Mouse (Mus musculus) CH12.LX (cell line): Measurements from ENCODE around the gene Tmem62. TPM values are rescaled to one million over a fixed set of nuclear protein-coding genes. Genes with fewer than 3 reads are reported as not detected.

Experiments
- DNase-seq: peaks from one replicate; pipeline ENCODE4 v3.0.0-alpha.2; 2013; ENCODE audit errors: extremely low read depth
- H3K27ac ChIP-seq: 2 replicates; pipeline ENCODE4 v1.5.1; 2012; ENCODE audit warnings: low read depth, mild to moderate bottlenecking, control low read depth, moderate library complexity; ENCODE audit not compliant: insufficient read depth
- H3K27me3 ChIP-seq: replicated peaks from 2 replicates; pipeline ENCODE3; 2012; ENCODE audit warnings: inconsistent platforms
- H3K36me3 ChIP-seq, 2 experiments: replicated peaks in 1 of 2; 2 replicates each; pipeline versions ENCODE3 to v1.6.1; 2012; ENCODE audit warnings: inconsistent platforms in 1 of 2, low read length in 1 of 2, mild to moderate bottlenecking in 1 of 2, mixed read lengths in 1 of 2, moderate library complexity in 1 of 2; ENCODE audit not compliant: control insufficient read depth in 1 of 2, insufficient read depth in 1 of 2
- H3K4me1 ChIP-seq, 2 experiments: 2 replicates each; pipeline ENCODE4 v1.6.1; 2012; ENCODE audit warnings: inconsistent platforms in 1 of 2, moderate library complexity in 1 of 2; ENCODE audit not compliant: insufficient read depth in 2 of 2, control insufficient read depth in 1 of 2
- H3K4me2 ChIP-seq: 2 replicates; pipeline ENCODE4 v1.6.1; 2012; ENCODE audit warnings: low read depth, mild to moderate bottlenecking, control low read depth; ENCODE audit not compliant: poor library complexity, insufficient read depth, severe bottlenecking
- H3K4me3 ChIP-seq, 3 experiments: fragments of 150-350 bp in 1 of 3; sonication (generic) in 1 of 3; replicated peaks in 1 of 3; 2 replicates each; pipeline versions ENCODE3 to v1.5.1; 2011 to 2012; ENCODE audit warnings: low read depth in 2 of 3, low read length in 2 of 3, mild to moderate bottlenecking in 2 of 3, moderate library complexity in 2 of 3, control low read depth in 1 of 3, improper control_type of control experiment in 1 of 3, inconsistent platforms in 1 of 3, mixed read lengths in 1 of 3; ENCODE audit not compliant: poor library complexity in 1 of 3
- H3K79me2 ChIP-seq: replicated peaks from 2 replicates; pipeline ENCODE4 v1.6.1; 2012; ENCODE audit warnings: mild to moderate bottlenecking, moderate library complexity; ENCODE audit not compliant: control insufficient read depth, poor library complexity, insufficient read depth, severe bottlenecking; ENCODE audit errors: extremely low read depth
- H3K9ac ChIP-seq: 2 replicates; pipeline ENCODE4 v1.6.1; 2012; ENCODE audit warnings: low read depth, mild to moderate bottlenecking, control low read depth, moderate library complexity; ENCODE audit not compliant: insufficient read depth
- H3K9me3 ChIP-seq: replicated peaks from 2 replicates; pipeline ENCODE3; 2012; ENCODE audit warnings: low read length, inconsistent platforms, mixed read lengths
- BHLHE40 ChIP-seq: IDR thresholded peaks from 2 replicates; pipeline ENCODE4 v1.6.1; 2011; ENCODE audit warnings: mild to moderate bottlenecking, low read depth, low read length, improper control_type of control experiment
- CHD2 ChIP-seq: IDR thresholded peaks from 2 replicates; pipeline ENCODE4 v1.6.1; 2011; ENCODE audit warnings: low read length, improper control_type of control experiment
- CTCF ChIP-seq, 2 experiments: IDR thresholded peaks in 1 of 2; conservative IDR thresholded peaks in 1 of 2; 2 replicates each; pipeline ENCODE4 v1.5.1; 2011 to 2012; ENCODE audit warnings: low read depth in 2 of 2, low read length in 2 of 2, improper control_type of control experiment in 1 of 2, inconsistent platforms in 1 of 2, mild to moderate bottlenecking in 1 of 2, moderate library complexity in 1 of 2
- E2F4 ChIP-seq: IDR thresholded peaks from 2 replicates; pipeline ENCODE4 v1.6.1; 2011; ENCODE audit warnings: low read depth, low read length, improper control_type of control experiment; ENCODE audit not compliant: insufficient replicate concordance
- ELF1 ChIP-seq: IDR thresholded peaks from 2 replicates; pipeline ENCODE4 v1.6.1; 2014; ENCODE audit warnings: low read depth, mild to moderate bottlenecking, inconsistent platforms, low read length, improper control_type of control experiment
- EP300 ChIP-seq: IDR thresholded peaks from 2 replicates; pipeline ENCODE4 v1.6.1; 2011; ENCODE audit warnings: low read length, improper control_type of control experiment
- HCFC1 ChIP-seq: IDR thresholded peaks from 2 replicates; pipeline ENCODE4 v1.6.1; 2012; ENCODE audit warnings: low read depth, mild to moderate bottlenecking, inconsistent platforms, low read length, improper control_type of control experiment
- IRF4 ChIP-seq: IDR thresholded peaks from 2 replicates; pipeline ENCODE4 v1.6.1; 2014; ENCODE audit warnings: low read depth, mild to moderate bottlenecking, inconsistent platforms, low read length, improper control_type of control experiment
- JUN ChIP-seq: IDR thresholded peaks from 2 replicates; pipeline ENCODE4 v1.6.1; 2011; ENCODE audit warnings: low read depth, mild to moderate bottlenecking, low read length, improper control_type of control experiment, moderate library complexity; ENCODE audit not compliant: insufficient read depth
- JUND ChIP-seq: conservative IDR thresholded peaks from 2 replicates; pipeline ENCODE4 v1.6.1; 2011; ENCODE audit warnings: low read depth, low read length, improper control_type of control experiment
- KAT2A ChIP-seq: IDR thresholded peaks from 2 replicates; pipeline ENCODE4 v1.6.1; 2012; ENCODE audit warnings: low read length, improper control_type of control experiment, inconsistent platforms; ENCODE audit not compliant: insufficient replicate concordance
- MAFK ChIP-seq: IDR thresholded peaks from 2 replicates; pipeline ENCODE4 v1.6.1; 2011; ENCODE audit warnings: low read length, improper control_type of control experiment; ENCODE audit not compliant: insufficient replicate concordance
- MAX ChIP-seq: IDR thresholded peaks from 2 replicates; pipeline ENCODE4 v1.6.1; 2011; ENCODE audit warnings: low read length, improper control_type of control experiment
- MAZ ChIP-seq: IDR thresholded peaks from 2 replicates; pipeline ENCODE4 v1.6.1; 2012; ENCODE audit warnings: low read depth, mild to moderate bottlenecking, inconsistent platforms, low read length, improper control_type of control experiment, moderate library complexity
- MEF2A ChIP-seq: IDR thresholded peaks from 2 replicates; pipeline ENCODE4 v1.6.1; 2014; ENCODE audit warnings: low read depth, mild to moderate bottlenecking, inconsistent platforms, low read length, improper control_type of control experiment, borderline replicate concordance
- MXI1 ChIP-seq: IDR thresholded peaks from 2 replicates; pipeline ENCODE4 v1.6.1; 2011; ENCODE audit warnings: mild to moderate bottlenecking, low read depth, low read length, improper control_type of control experiment
- MYC ChIP-seq: IDR thresholded peaks from 2 replicates; pipeline ENCODE4 v1.6.1; 2011; ENCODE audit warnings: low read depth, mild to moderate bottlenecking, improper control_type of control experiment, low read length
- NELFE ChIP-seq: IDR thresholded peaks from 2 replicates; pipeline ENCODE4 v1.6.1; 2011; ENCODE audit warnings: low read depth, low read length, improper control_type of control experiment
- NRF1 ChIP-seq: IDR thresholded peaks from 2 replicates; pipeline ENCODE4 v1.6.1; 2014; ENCODE audit warnings: low read depth, mild to moderate bottlenecking, inconsistent platforms, low read length, improper control_type of control experiment, moderate library complexity
- PAX5 ChIP-seq: IDR thresholded peaks from 2 replicates; pipeline ENCODE4 v1.6.1; 2012; ENCODE audit warnings: low read length, inconsistent platforms, mixed read lengths
- POLR2A ChIP-seq: IDR thresholded peaks from 2 replicates; pipeline ENCODE4 v1.6.1; 2011; ENCODE audit warnings: low read depth, mild to moderate bottlenecking, improper control_type of control experiment, low read length
- POLR2AphosphoS2 ChIP-seq: IDR thresholded peaks from 2 replicates; pipeline ENCODE4 v1.6.1; 2011; ENCODE audit warnings: low read depth, low read length, improper control_type of control experiment
- RCOR1 ChIP-seq: conservative IDR thresholded peaks from 2 replicates; pipeline ENCODE4 v1.6.1; 2012; ENCODE audit warnings: low read depth, mild to moderate bottlenecking, inconsistent platforms, low read length, improper control_type of control experiment
- SIN3A ChIP-seq: IDR thresholded peaks from 2 replicates; pipeline ENCODE4 v1.6.1; 2012; ENCODE audit warnings: low read length, improper control_type of control experiment, inconsistent platforms
- TBP ChIP-seq: conservative IDR thresholded peaks from 2 replicates; pipeline ENCODE4 v1.6.1; 2011; ENCODE audit warnings: low read depth, low read length, improper control_type of control experiment
- TCF12 ChIP-seq: IDR thresholded peaks from 2 replicates; pipeline ENCODE4 v1.6.1; 2014; ENCODE audit warnings: low read depth, mild to moderate bottlenecking, inconsistent platforms, low read length, improper control_type of control experiment
- UBTF ChIP-seq: IDR thresholded peaks from 2 replicates; pipeline ENCODE4 v1.6.1; 2012; ENCODE audit warnings: low read depth, mild to moderate bottlenecking, inconsistent platforms, low read length, improper control_type of control experiment, moderate library complexity
- USF2 ChIP-seq: conservative IDR thresholded peaks from 2 replicates; pipeline ENCODE4 v1.6.1; 2011; ENCODE audit warnings: low read depth, low read length, improper control_type of control experiment
- ZKSCAN1 ChIP-seq: IDR thresholded peaks from 2 replicates; pipeline ENCODE4 v1.6.1; 2012; ENCODE audit warnings: low read depth, inconsistent platforms, low read length, improper control_type of control experiment, borderline replicate concordance
- ZMIZ1 ChIP-seq: IDR thresholded peaks from 2 replicates; pipeline ENCODE4 v1.6.1; 2012; ENCODE audit warnings: low read depth, mild to moderate bottlenecking, inconsistent platforms, low read length, improper control_type of control experiment
- ZNF384 ChIP-seq: IDR thresholded peaks from 2 replicates; pipeline ENCODE4 v1.6.1; 2012; ENCODE audit warnings: low read depth, low read length, improper control_type of control experiment, inconsistent platforms
- dilution Hi-C: fragments of 300-500 bp; cut with MboI; formaldehyde crosslinking; loops from 2 replicates; pipeline ENCODE4 v1.14.3; 2020; ENCODE audit warnings: low sequenced_read_pairs; ENCODE audit not compliant: extremely low pct_unique_long_range_greater_than_20kb, extremely low pct_ligation_motif_present
- in situ Hi-C: fragments of 300-500 bp; cut with MboI; formaldehyde crosslinking; loops from 3 replicates; pipeline ENCODE4 v1.14.3; 2019; ENCODE audit warnings: low sequenced_read_pairs, low pct_ligation_motif_present, low pct_unique_long_range_greater_than_20kb, mixed read lengths
- polyA plus RNA-seq: library from polyadenylated mRNA; unstranded; fragments of >175 nt; gene quantifications from 2 replicates; pipeline ENCODE4 v1.2.1, GENCODE M21; 2012; ENCODE audit warnings: low read depth; ENCODE audit not compliant: insufficient read length
- total RNA-seq, 2 experiments: library from RNA; depleted of rRNA; stranded (reverse); fragments of 300-350 nt in 1 of 2; fragments of >200 nt in 1 of 2; gene quantifications; 2 replicates each; pipeline ENCODE4 v1.2.3; 2012 to 2014

The Tmem62 gene
- total and polyA plus RNA-seq, 3 experiments: 4.9 to 5.3 (median 5.2) TPM

DNA sequence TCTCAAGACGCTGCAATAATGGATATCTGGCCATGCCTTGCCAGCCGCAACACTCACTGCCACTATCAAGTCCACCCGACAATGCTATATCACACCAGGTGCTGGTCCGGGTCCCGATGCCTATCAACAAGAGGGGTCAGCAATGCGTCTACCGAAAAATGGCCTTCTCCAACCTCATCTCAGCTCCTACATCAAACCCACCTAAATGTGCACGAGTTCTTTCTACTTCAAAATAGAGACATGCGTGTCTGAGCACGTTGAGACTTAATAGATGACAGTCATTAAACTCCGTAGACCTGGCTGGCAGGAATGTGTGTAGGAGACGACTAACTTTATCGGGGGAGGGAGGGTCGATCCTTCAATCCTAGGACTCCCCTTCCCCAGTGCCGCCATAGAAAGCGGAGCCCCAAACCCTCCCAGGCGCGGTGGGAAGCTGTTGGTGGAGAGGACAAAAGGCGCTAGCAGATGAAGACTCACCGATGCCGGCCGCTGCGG lies 6.7 kb upstream of the Tmem62 start:
- Histone ChIP-seq H3K27me3 (no peaks in the 10 kb centered on the region), H3K4me1 (peaks cover 0 to 29% of the 10 kb centered on the region in 2 experiments; a peak in 2 of 4 replicates), H3K9ac (peak overlapping the region; percentile 91), H3K4me3 (peak overlapping the region; percentile 83 to 98 (median 89)), H3K36me3 (peaks cover 0 to 20% of the 10 kb centered on the region in 2 experiments), H3K79me2 (peaks cover 33% of the 10 kb centered on the region), H3K9me3 (no peaks in the 10 kb centered on the region), H3K27ac (peak overlapping the region; percentile 25; the same call in 1 of the 2 replicates), H3K4me2 (peak overlapping the region; percentile 85; the same call in 1 of the 2 replicates)
- in situ Hi-C loops (no loop called here), dilution Hi-C loops (no loop called here)
- peak; percentile 25; the same call in 1 of the 2 replicates for TF ChIP-seq SIN3A
- no peak for TF ChIP-seq CTCF (conservative IDR thresholded peaks at IDR 0.05 in 1 of 2, IDR thresholded peaks at IDR 0.05 in 1 of 2; ENCODE audit: low read depth in 2 of 2, low read length in 2 of 2)
- DNase-seq: no peak

DNA sequence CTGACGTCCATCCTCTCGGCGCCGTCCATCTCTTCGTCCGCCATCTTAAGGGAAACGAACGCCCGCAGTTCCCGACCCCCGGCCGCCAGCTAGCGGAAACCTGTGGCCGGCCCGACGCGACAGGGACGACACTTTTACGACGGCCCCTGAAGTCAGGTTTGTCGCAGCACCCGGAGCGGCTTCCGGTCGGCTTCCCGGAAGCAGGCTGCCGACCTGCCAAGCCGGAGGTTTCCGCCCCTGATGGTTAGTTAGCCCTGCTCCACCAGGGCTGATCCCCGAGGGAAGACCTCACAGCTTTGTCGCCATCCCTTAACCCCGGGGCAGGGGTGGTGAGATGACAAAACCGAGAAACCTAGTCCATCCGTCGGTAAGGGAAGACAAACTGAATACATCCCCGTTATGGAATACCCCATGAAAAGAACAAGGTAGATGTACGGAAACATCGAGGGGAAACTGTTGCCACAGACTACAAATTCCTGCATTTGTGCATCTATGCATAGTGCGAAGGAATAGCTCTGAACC lies 6.2 kb upstream of the Tmem62 start, which contains the start of gene Ubr1:
TSS of gene Ubr1 (minus strand) at position 157 of the 522 bp plus-strand sequence.
- peak within 1 kb of the TSS; percentile 39 for H3K27ac ChIP-seq
- H3K9me3 ChIP-seq: no peaks in the 10 kb centered on the region
- H3K79me2 ChIP-seq: peaks cover 33% of the 10 kb centered on the region
- no peaks in the 10 kb centered on the region for H3K27me3 ChIP-seq
- H3K4me3 ChIP-seq: peak within 1 kb of the TSS; percentile 83 to 98 (median 89)
- H3K36me3 ChIP-seq: peaks cover 0 to 17% of the 10 kb centered on the region in 2 experiments
- DNase-seq: peak; percentile 91
- peaks cover 0 to 29% of the 10 kb centered on the region in 2 experiments; a peak in 2 of 4 replicates for H3K4me1 ChIP-seq
- dilution Hi-C loops (no loop called here), in situ Hi-C loops (no loop called here)
- H3K4me2 ChIP-seq: peak within 1 kb of the TSS; percentile 99
- peak within 1 kb of the TSS; percentile 91 for H3K9ac ChIP-seq
- TF ChIP-seq JUN (no peak), ZKSCAN1 (no peak), TCF12 (peak; percentile 92), MAZ (no peak), ZMIZ1 (peak; percentile 74; the same call in 1 of the 2 replicates), UBTF (peak; percentile 85; the same call in 1 of the 2 replicates), E2F4 (no peak), JUND (no peak), ELF1 (peak; percentile 97), MYC (0 out of 2 replicates have a peak, but pooled peaks have one; percentile 26), NELFE (peak; percentile 98), CHD2 (0 out of 2 replicates have a peak, but pooled peaks have one; percentile 17), PAX5 (no peak), MEF2A (peak; percentile 67; the same call in 1 of the 2 replicates), SIN3A (peak; percentile 88), MAX (no peak), CTCF (conservative IDR thresholded peaks at IDR 0.05 in 1 of 2, IDR thresholded peaks at IDR 0.05 in 1 of 2; ENCODE audit: low read depth in 2 of 2, low read length in 2 of 2) (no peak), POLR2A (peak; percentile 98), NRF1 (peak; percentile 51; the same call in 1 of the 2 replicates), ZNF384 (no peak), USF2 (no peak), HCFC1 (peak; percentile 91), POLR2AphosphoS2 (peak; percentile 86; the same call in 1 of the 2 replicates), IRF4 (peak; percentile 16; the same call in 1 of the 2 replicates), RCOR1 (no peak), MAFK (no peak), BHLHE40 (no peak), TBP (no peak), KAT2A (peak; percentile 83; the same call in 1 of the 2 replicates), MXI1 (peak; percentile 49; the same call in 1 of the 2 replicates), EP300 (no peak)
